Mouse (Mus musculus) brain, adult 2 months (tissue): Measurements from ENCODE around the gene Gm11437.

ENCODE experiments used
- DNase-seq: peaks from one replicate; pipeline ENCODE4 v3.0.0; 2011; ENCODE audit warnings: low read depth, low spot score

Gm11437 gene

GRCm38 (mm10) chr11:84167046-84167526 is at the start of gene Gm11437:
Gene Gm11437, minus strand, starts transcription at chr11:84167476.
- DNase-seq: no peak

- DNase-seq: no peak
These were observed 43.6 kb upstream of the Gm11437 start for GRCm38 (mm10) chr11:84210876-84211275.

GRCm38 (mm10) chr11:84205776-84206175 is 38.5 kb upstream of the Gm11437 start:
- DNase-seq: no peak

- DNase-seq: peak; percentile 58
These were observed 30.5 kb upstream of the Gm11437 start for GRCm38 (mm10) chr11:84197607-84198402.

- DNase-seq: peak; percentile 66
These were observed 27.5 kb upstream of the Gm11437 start for GRCm38 (mm10) chr11:84194751-84195150.

- DNase-seq: peak; percentile 24
These were observed 26.0 kb upstream of the Gm11437 start for GRCm38 (mm10) chr11:84193249-84193648.

GRCm38 (mm10) chr11:84190581-84191233 is 23.4 kb upstream of the Gm11437 start:
- no peak for DNase-seq

- DNase-seq: no peak
These were observed 21.3 kb upstream of the Gm11437 start for GRCm38 (mm10) chr11:84188530-84188929.

- no peak for DNase-seq
These were observed 14.0 kb upstream of the Gm11437 start for GRCm38 (mm10) chr11:84181286-84181685.

- peak; percentile 82 for DNase-seq
These were observed 12.8 kb upstream of the Gm11437 start for GRCm38 (mm10) chr11:84179954-84180598.

GRCm38 (mm10) chr11:84179226-84179953 is 12.1 kb upstream of the Gm11437 start:
- DNase-seq: peak; percentile 96

- no peak for DNase-seq
These were observed 11.3 kb upstream of the Gm11437 start for GRCm38 (mm10) chr11:84178571-84178970.

- DNase-seq: no peak
These were observed 5.5 kb upstream of the Gm11437 start for GRCm38 (mm10) chr11:84172539-84173435.

- peak; percentile 81 for DNase-seq
These were observed 1.5 kb upstream of the Gm11437 start for GRCm38 (mm10) chr11:84168701-84169288.

- DNase-seq: no peak
These were observed 2.7 kb downstream of the Gm11437 start for GRCm38 (mm10) chr11:84164561-84164960.

- DNase-seq: no peak
These were observed 3.2 kb downstream of the Gm11437 start for GRCm38 (mm10) chr11:84164123-84164522.

- no peak for DNase-seq
These were observed 10.6 kb downstream of the Gm11437 start for GRCm38 (mm10) chr11:84156535-84157262.

GRCm38 (mm10) chr11:84150884-84151283 is 16.4 kb downstream of the Gm11437 start:
- DNase-seq: peak; percentile 16

- peak; percentile 12 for DNase-seq
These were observed 21.2 kb downstream of the Gm11437 start for GRCm38 (mm10) chr11:84146081-84146480.
